Mouse (Mus musculus): ENCODE measurements around the gene Hnrnpa1. TPM values are rescaled to one million over a fixed set of nuclear protein-coding genes. Genes with fewer than 3 reads are reported as not detected.
A peak's percentile ranks its signal among the peaks of the same experiment; 100 is the strongest.

The Hnrnpa1 gene
- polyA plus RNA-seq, 1 experiment from 2014 or later = 503 TPM

DNA sequence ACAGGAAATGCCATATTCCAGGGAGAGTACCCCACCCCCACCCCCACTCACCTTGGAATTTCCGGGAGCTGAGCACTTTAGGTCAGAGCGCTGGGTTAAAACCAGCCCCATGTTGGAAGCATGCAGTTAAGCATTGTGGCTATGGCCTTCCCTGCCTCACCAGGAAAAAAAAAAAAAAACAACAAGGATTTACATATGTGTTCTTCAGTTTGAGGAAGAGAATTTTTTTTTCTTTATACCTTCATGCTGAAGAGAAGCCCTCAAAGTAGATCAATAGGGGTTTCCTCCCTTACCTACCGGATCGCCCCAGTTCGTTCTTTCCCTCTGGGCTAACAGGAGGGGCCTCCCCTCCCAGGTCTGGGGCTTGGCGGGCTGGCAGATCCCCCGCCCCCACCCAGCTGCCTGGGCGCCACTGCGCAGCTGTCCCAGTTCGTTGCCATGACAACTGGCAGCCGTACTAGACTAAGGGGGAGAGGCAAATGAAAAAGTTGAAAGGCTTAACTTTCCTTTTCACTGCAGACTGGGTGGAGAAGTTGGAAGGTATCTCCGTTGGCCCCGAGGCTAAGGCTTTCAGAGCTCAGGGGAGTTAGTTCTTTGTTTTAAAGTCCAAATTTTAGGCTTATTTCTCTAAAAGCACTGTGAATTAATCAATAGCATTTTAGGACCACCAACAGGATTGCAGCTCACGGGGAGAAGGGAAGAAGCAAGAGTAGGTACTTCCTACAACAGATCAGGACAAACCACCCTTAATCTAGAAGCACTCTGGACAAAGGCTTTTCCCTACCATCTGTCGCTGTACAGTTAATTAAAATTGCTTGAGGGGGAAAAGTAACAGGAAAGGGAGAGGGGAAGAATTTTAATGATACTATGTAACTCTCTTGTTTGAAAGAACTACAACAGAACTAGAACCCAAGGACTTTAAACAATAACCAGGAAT is 25.0 kb upstream of the Hnrnpa1 start:
- 2% methylated on average over 15 of the region's 15 CpGs for WGBS
- H3K4me3 ChIP-seq (ENCODE audit: low read length) = peak overlapping the region; percentile 48
- no peaks in the 10 kb centered on the region for H3K9me3 ChIP-seq (ENCODE audit: control insufficient read depth, low read length)
- H3K27ac ChIP-seq (ENCODE audit: low read length) = peak overlapping the region; percentile 83
- peak overlapping the region; percentile 63 for H3K4me2 ChIP-seq (ENCODE audit: low read depth, low read length)
- H3K4me1 ChIP-seq (ENCODE audit: control insufficient read depth, insufficient read depth, low read length) = peaks cover 13% of the 10 kb centered on the region
- ATAC-seq = peak; percentile 95
- H3K36me3 ChIP-seq (ENCODE audit: control insufficient read depth, insufficient read depth, low read length) = peaks cover 8% of the 10 kb centered on the region; the same call in 1 of the 2 replicates
- no peaks in the 10 kb centered on the region for H3K27me3 ChIP-seq (replicated peaks; ENCODE audit: control insufficient read depth, insufficient read depth, low read length)
- H3K9ac ChIP-seq (ENCODE audit: low read depth, low read length) = peak overlapping the region; percentile 56

DNA sequence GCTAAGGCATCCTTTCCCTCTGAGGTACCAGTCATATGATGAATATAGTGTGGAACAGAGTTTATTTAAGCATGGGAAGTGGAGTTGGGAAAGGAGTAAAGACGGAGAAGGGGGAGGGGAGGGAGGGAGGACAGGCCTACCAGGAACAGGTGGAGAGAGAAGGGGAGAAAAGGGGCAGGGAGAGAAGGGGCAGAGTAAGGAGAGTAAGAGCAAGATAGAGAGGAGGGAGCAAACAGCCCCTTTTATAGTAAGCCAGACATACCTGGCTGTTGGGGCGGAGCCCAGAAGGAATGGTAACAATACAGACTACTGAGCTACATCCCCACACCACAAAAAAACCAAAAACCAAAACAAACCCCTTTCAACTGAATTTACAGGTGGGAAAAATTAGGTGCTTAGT is 24.2 kb upstream of the Hnrnpa1 start:
- ATAC-seq = no peak
- Histone ChIP-seq H3K27ac (ENCODE audit: low read length) (peak overlapping the region; percentile 60), H3K4me3 (ENCODE audit: low read length) (no peak overlapping the region), H3K4me1 (ENCODE audit: control insufficient read depth, insufficient read depth, low read length) (peaks cover 18% of the 10 kb centered on the region), H3K9ac (ENCODE audit: low read depth, low read length) (no peak overlapping the region), H3K9me3 (ENCODE audit: control insufficient read depth, low read length) (no peaks in the 10 kb centered on the region), H3K36me3 (ENCODE audit: control insufficient read depth, insufficient read depth, low read length) (0 out of 2 replicates have a peak, but pooled peaks cover 3% of the 10 kb centered on the region), H3K4me2 (ENCODE audit: low read depth, low read length) (peak overlapping the region; percentile 63), H3K27me3 (replicated peaks; ENCODE audit: control insufficient read depth, insufficient read depth, low read length) (no peaks in the 10 kb centered on the region)
- 31% methylated on average over 2 of the region's 2 CpGs for WGBS

- Histone ChIP-seq H3K4me1 (ENCODE audit: control insufficient read depth, insufficient read depth, low read length) (peaks cover 18% of the 10 kb centered on the region), H3K36me3 (ENCODE audit: control insufficient read depth, insufficient read depth, low read length) (no peaks in the 10 kb centered on the region), H3K4me3 (ENCODE audit: low read length) (no peak overlapping the region), H3K9me3 (ENCODE audit: control insufficient read depth, low read length) (no peaks in the 10 kb centered on the region), H3K9ac (ENCODE audit: low read depth, low read length) (no peak overlapping the region), H3K27ac (ENCODE audit: low read length) (peak overlapping the region; percentile 58), H3K4me2 (ENCODE audit: low read depth, low read length) (no peak overlapping the region), H3K27me3 (replicated peaks; ENCODE audit: control insufficient read depth, insufficient read depth, low read length) (no peaks in the 10 kb centered on the region)
- WGBS = 22% methylated on average over 3 of the region's 3 CpGs
- peak; percentile 86 for ATAC-seq
These were observed 19.4 kb upstream of the Hnrnpa1 start for GRCm38 (mm10) chr15:103220785-103221184.

- Histone ChIP-seq H3K4me2 (ENCODE audit: low read depth, low read length) (no peak overlapping the region), H3K27me3 (replicated peaks; ENCODE audit: control insufficient read depth, insufficient read depth, low read length) (no peaks in the 10 kb centered on the region), H3K27ac (ENCODE audit: low read length) (peak overlapping the region; percentile 58), H3K9ac (ENCODE audit: low read depth, low read length) (no peak overlapping the region), H3K36me3 (ENCODE audit: control insufficient read depth, insufficient read depth, low read length) (no peaks in the 10 kb centered on the region), H3K4me3 (ENCODE audit: low read length) (no peak overlapping the region), H3K9me3 (ENCODE audit: control insufficient read depth, low read length) (no peaks in the 10 kb centered on the region), H3K4me1 (ENCODE audit: control insufficient read depth, insufficient read depth, low read length) (peaks cover 14% of the 10 kb centered on the region)
- WGBS = 88% methylated on average over 1 of the region's 1 CpGs
- no peak for ATAC-seq
These were observed 18.8 kb upstream of the Hnrnpa1 start for GRCm38 (mm10) chr15:103221386-103221785.

- 91% methylated on average over 2 of the region's 2 CpGs for WGBS
- no peaks in the 10 kb centered on the region for H3K36me3 ChIP-seq (ENCODE audit: control insufficient read depth, insufficient read depth, low read length)
- no peaks in the 10 kb centered on the region for H3K9me3 ChIP-seq (ENCODE audit: control insufficient read depth, low read length)
- no peak overlapping the region for H3K4me2 ChIP-seq (ENCODE audit: low read depth, low read length)
- no peak overlapping the region for H3K27ac ChIP-seq (ENCODE audit: low read length)
- peaks cover 21% of the 10 kb centered on the region for H3K4me1 ChIP-seq (ENCODE audit: control insufficient read depth, insufficient read depth, low read length)
- no peak for ATAC-seq
- no peak overlapping the region for H3K9ac ChIP-seq (ENCODE audit: low read depth, low read length)
- H3K4me3 ChIP-seq (ENCODE audit: low read length) = no peak overlapping the region
- H3K27me3 ChIP-seq (replicated peaks; ENCODE audit: control insufficient read depth, insufficient read depth, low read length) = no peaks in the 10 kb centered on the region
These were observed 16.1 kb upstream of the Hnrnpa1 start for GRCm38 (mm10) chr15:103224161-103224560.

- ATAC-seq = no peak
- H3K27ac ChIP-seq (ENCODE audit: low read length) = peak overlapping the region; percentile 54; the same call in 1 of the 2 replicates
These were observed 13.2 kb upstream of the Hnrnpa1 start for GRCm38 (mm10) chr15:103227022-103227421.

GRCm38 (mm10) chr15:103227572-103227971 is 12.7 kb upstream of the Hnrnpa1 start:
- Histone ChIP-seq H3K9me3 (ENCODE audit: control insufficient read depth, low read length) (no peaks in the 10 kb centered on the region), H3K9ac (ENCODE audit: low read depth, low read length) (no peak overlapping the region), H3K4me1 (ENCODE audit: control insufficient read depth, insufficient read depth, low read length) (peaks cover 13% of the 10 kb centered on the region), H3K27me3 (replicated peaks; ENCODE audit: control insufficient read depth, insufficient read depth, low read length) (no peaks in the 10 kb centered on the region), H3K27ac (ENCODE audit: low read length) (peak overlapping the region; percentile 54; the same call in 1 of the 2 replicates), H3K4me2 (ENCODE audit: low read depth, low read length) (no peak overlapping the region), H3K4me3 (ENCODE audit: low read length) (no peak overlapping the region), H3K36me3 (ENCODE audit: control insufficient read depth, insufficient read depth, low read length) (no peaks in the 10 kb centered on the region)
- ATAC-seq = no peak
- WGBS = 73% methylated on average over 2 of the region's 2 CpGs

More at GRCm38 (mm10) chr15:103227022-103227421, 13.2 kb upstream of the Hnrnpa1 start:
- Histone ChIP-seq H3K4me1 (ENCODE audit: control insufficient read depth, insufficient read depth, low read length) (peaks cover 13% of the 10 kb centered on the region), H3K4me2 (ENCODE audit: low read depth, low read length) (no peak overlapping the region), H3K36me3 (ENCODE audit: control insufficient read depth, insufficient read depth, low read length) (no peaks in the 10 kb centered on the region), H3K27me3 (replicated peaks; ENCODE audit: control insufficient read depth, insufficient read depth, low read length) (no peaks in the 10 kb centered on the region), H3K4me3 (ENCODE audit: low read length) (no peak overlapping the region), H3K9me3 (ENCODE audit: control insufficient read depth, low read length) (no peaks in the 10 kb centered on the region), H3K9ac (ENCODE audit: low read depth, low read length) (no peak overlapping the region)
- WGBS = 66% methylated on average over 3 of the region's 3 CpGs

DNA sequence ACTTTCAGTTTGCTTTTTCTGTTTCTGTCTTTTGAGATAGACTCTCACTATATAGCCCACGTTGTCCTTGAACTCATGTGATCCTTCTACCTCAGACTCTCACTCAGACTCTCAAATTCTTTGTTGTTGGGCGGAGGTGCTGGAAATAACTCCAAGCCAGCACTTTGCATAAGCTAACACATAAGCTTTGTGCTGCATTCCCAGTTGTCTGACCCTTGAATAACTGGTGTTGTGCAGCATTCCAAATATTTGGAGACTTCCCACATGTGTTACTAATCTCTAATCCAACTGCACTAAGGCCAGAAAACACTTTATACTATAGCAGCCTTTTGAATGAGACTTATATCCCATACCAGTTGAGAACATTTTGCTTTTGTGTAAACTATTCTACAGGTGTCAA is 11.3 kb upstream of the Hnrnpa1 start:
- Histone ChIP-seq H3K36me3 (ENCODE audit: control insufficient read depth, insufficient read depth, low read length) (no peaks in the 10 kb centered on the region), H3K27ac (ENCODE audit: low read length) (no peak overlapping the region), H3K4me3 (ENCODE audit: low read length) (no peak overlapping the region), H3K4me1 (ENCODE audit: control insufficient read depth, insufficient read depth, low read length) (peaks cover 13% of the 10 kb centered on the region), H3K9ac (ENCODE audit: low read depth, low read length) (no peak overlapping the region), H3K9me3 (ENCODE audit: control insufficient read depth, low read length) (no peaks in the 10 kb centered on the region), H3K27me3 (replicated peaks; ENCODE audit: control insufficient read depth, insufficient read depth, low read length) (no peaks in the 10 kb centered on the region), H3K4me2 (ENCODE audit: low read depth, low read length) (no peak overlapping the region)
- ATAC-seq = no peak
- 58% methylated on average over 2 of the region's 2 CpGs for WGBS

- no peak for ATAC-seq
- Histone ChIP-seq H3K4me3 (ENCODE audit: low read length) (no peak overlapping the region), H3K9me3 (ENCODE audit: control insufficient read depth, low read length) (no peaks in the 10 kb centered on the region), H3K36me3 (ENCODE audit: control insufficient read depth, insufficient read depth, low read length) (no peaks in the 10 kb centered on the region), H3K27me3 (replicated peaks; ENCODE audit: control insufficient read depth, insufficient read depth, low read length) (no peaks in the 10 kb centered on the region), H3K9ac (ENCODE audit: low read depth, low read length) (no peak overlapping the region), H3K4me1 (ENCODE audit: control insufficient read depth, insufficient read depth, low read length) (peaks cover 6% of the 10 kb centered on the region), H3K27ac (ENCODE audit: low read length) (no peak overlapping the region), H3K4me2 (ENCODE audit: low read depth, low read length) (no peak overlapping the region)
- WGBS = 70% methylated on average over 2 of the region's 2 CpGs
These were observed 7.1 kb upstream of the Hnrnpa1 start for GRCm38 (mm10) chr15:103233119-103233518.
